Mouse (Mus musculus) right cerebral cortex, postnatal 4 days (tissue): ENCODE results near the gene Rnf38.

ENCODE experiments used
- DNase-seq: peaks from one replicate; pipeline ENCODE4 v3.0.0-alpha.2; 2022

Rnf38 gene

DNA sequence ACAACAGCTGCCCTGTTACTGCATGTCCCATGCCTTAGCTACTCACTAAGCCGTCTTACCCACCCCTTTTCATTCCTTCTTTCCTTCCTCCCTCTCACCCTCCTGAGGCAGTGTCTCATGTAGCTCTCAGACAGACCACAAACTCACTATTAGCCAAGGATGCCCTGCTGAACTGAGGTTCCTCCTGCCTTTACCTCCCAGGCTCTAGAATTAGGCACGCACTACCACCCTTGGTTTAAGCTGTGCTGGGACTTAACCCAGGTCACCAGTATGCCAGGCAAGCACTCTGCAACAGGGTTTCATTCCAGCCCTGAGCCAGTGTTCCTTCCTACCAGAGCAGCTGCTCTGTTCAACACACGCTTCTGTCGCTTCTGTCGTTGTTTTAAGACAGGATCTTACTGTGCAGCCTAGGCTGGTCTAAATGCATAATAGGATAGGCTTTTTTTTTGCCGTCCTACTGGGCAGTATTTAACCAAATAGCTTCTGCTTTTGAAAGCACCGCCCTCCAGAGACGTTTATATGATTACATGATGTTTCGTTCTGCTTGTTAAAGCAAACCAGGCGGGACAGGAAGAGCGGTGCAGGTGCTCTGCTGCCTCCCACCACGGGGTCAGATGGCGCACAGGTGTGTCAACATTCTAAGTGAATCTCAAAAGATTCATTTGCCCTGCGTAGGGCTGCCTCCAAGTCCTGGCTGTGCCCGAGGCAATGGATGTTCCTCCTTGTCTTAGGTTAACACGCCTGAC, 120.0 kb downstream of the Rnf38 start:
- no peak for DNase-seq

DNA sequence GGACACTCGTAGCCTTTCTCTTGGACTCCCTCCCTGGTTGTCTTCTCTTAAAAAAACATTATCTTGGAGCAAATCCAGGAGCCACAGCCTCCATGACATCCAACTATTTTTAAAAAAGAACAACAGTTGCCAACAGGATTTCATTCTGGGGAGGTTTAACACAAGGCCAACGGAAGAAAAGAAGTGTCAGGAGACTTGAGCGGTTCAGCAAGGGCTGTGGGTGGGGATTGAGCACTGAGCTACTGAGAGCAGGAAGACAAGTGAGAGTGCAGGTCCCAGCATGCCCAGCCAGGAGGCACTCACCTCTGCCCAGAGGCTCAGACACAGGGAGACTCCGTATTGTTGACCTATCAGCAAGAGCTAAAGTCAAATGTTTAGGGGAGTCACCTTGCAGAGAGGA, 120.8 kb downstream of the Rnf38 start:
- DNase-seq: no peak

DNA sequence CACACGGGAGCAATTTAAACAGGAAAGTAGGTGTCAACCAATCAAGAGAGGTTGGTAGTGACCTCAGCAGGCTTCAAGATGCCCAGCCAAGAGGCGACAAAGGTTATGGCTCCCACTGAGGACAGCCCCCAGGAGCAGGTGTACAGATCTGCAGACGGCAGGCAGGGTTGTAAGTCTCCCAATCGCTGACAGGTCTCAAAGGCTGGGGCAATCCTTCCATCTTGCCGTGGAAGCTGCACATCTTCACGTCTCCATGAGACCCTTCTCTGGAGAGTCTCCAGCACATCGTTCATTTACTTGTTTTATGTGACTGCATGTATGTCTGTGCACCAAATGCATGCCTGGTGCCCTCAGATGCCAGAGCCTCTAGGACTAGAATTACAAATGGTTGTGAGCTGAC, 122.8 kb downstream of the Rnf38 start:
- DNase-seq: no peak

DNA sequence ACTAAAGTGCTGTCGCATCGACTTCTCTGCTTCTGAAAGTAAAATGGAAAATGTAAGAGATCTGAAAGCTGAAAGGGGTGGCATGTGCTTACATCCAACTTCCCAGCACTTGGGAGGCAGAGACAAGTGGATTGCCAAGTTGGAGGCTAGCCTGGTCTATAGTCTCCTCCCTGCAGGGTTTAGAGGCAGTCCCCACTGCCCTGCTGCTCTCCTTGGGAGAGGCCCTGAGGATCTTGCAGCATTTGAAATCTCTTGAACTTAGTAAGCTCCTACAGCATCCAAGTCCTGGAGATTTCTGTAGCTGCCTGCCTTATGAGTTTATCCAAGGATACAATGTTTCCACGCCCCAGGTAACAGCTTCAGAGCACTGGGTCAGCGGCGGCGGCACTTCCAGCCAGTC, 125.3 kb downstream of the Rnf38 start:
- DNase-seq: no peak

DNA sequence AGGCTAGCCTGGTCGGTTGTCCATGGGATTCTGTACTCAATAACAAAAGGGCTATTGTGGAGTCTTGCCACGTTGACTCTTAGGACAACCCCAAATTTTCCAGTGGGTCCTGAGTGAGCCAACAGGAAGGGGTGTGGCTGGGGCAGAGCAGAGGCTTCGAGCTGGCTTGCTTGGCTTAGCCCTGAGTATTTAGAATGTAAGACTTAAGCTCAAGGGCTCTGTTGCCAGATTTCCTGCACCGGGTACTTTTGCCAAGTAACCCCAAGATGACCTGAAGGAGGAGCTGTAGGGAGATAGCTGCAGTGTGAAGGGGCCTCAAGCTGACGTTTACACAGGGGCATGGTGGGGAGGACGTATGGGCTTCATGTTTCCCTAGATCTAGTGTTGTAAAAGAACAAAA, 126.2 kb downstream of the Rnf38 start:
- no peak for DNase-seq

DNA sequence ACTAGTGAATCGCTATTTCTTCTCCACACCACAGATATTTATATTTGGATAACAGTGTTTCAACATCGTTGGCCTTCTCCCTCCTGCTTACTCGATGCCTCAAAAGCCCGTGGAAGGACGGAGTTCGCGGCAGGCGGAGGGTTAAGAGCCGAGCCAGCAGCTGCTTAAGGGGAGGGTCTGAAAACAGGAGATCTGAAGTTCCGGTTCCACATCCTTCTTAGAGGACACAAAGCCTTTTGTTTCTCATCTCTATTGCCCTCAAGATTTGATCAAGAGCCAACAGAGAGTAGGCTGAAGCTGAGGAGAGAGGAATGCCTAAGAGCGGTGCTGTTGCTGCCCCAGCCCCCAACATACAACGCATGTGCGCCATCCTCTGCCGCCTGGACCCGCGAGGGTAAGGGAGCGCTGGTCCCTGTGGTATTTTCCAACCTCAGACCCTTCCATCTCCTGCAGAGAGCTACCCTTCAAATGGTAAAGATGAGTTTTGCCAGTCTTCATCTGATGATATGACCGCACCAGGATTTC, 127.2 kb downstream of the Rnf38 start:
- DNase-seq: no peak

GRCm38 (mm10) chr4:44104195-44104917, 129.2 kb downstream of the Rnf38 start:
- DNase-seq: no peak

DNA sequence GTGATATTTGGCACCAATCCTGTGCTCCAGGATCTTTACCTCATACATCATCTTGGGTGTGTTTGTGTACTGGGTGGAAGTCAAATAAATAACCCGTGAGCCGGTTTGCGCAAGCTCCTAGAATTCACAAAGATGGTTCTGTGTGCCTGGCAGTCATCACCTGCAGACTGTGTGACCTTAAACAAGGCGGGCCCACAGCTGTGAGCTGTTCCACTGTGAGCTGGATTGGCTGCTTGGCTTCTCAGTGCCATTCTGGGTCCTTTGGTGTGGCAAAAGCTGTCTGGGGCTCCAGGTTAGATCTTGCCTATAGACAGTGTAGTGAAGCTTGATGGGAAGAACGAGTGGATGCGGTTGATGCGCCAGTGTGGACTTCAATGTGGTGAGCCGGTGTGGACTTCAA, 130.0 kb downstream of the Rnf38 start:
- no peak for DNase-seq

GRCm38 (mm10) chr4:44097576-44098335, 135.8 kb downstream of the Rnf38 start:
- DNase-seq: no peak

GRCm38 (mm10) chr4:44094475-44094874, 139.1 kb downstream of the Rnf38 start:
- DNase-seq: no peak

DNA sequence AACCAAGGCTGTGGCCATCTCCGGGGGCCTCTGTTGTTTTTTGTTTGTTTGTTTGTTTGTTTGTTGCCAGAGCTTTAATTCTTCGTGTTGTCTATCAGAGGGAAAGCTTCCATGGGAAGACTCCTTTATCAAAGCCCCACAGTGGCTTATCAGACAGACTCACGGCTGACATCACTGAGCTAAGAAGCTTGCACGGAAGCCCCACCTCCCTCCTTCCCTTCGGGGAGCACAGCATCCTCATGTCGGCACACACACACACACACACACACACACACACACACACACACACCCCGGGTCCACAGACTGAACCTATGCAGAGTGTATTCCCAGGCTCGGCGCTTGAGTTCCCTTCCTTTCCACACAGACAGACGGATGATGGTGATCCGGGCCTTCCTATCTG, 141.2 kb downstream of the Rnf38 start:
- DNase-seq: no peak

GRCm38 (mm10) chr4:44085566-44085965, 148.0 kb downstream of the Rnf38 start:
- DNase-seq: no peak

GRCm38 (mm10) chr4:44084602-44085325, 148.8 kb downstream of the Rnf38 start:
- DNase-seq: no peak

GRCm38 (mm10) chr4:44083945-44084344, 149.6 kb downstream of the Rnf38 start, which contains the start of gene Gne:
Gene Gne (minus strand): TSS chr4:44084177.
- DNase-seq: no peak

- DNase-seq: no peak
These were observed 155.1 kb downstream of the Rnf38 start for GRCm38 (mm10) chr4:44078358-44078933.
